Mouse (Mus musculus) kidney, postnatal 4 days (tissue): ENCODE measurements around the gene Ceacam1.
"Not testable (repeated sequence)": the region's sequence is repeated elsewhere in the genome, so short reads cannot be mapped to it uniquely, and the experiment has no call there.

ENCODE experiments used
- DNase-seq, 2 experiments: peaks; one replicate each; pipeline ENCODE4 v3.0.0; 2021; ENCODE audit warnings: mixed read lengths in 2 of 2

The Ceacam1 gene

GRCm38 (mm10) chr7:25439978-25440815, 37.2 kb downstream of the Ceacam1 start:
- peak; percentile 20 to 43 for DNase-seq

GRCm38 (mm10) chr7:25439124-25439822, 38.1 kb downstream of the Ceacam1 start:
- no peak for DNase-seq

GRCm38 (mm10) chr7:25436704-25437103, 40.7 kb downstream of the Ceacam1 start:
- DNase-seq: no peak

GRCm38 (mm10) chr7:25436226-25436625, 41.2 kb downstream of the Ceacam1 start:
- DNase-seq: peak in 1 of 2 experiments; percentile 18

GRCm38 (mm10) chr7:25435546-25435851, 41.9 kb downstream of the Ceacam1 start:
- DNase-seq: no peak

- peak in 1 of 2 experiments; percentile 14 for DNase-seq
Measured at GRCm38 (mm10) chr7:25434654-25435545, 42.5 kb downstream of the Ceacam1 start.

- DNase-seq: no peak
Measured at GRCm38 (mm10) chr7:25433781-25434560, 43.4 kb downstream of the Ceacam1 start.

GRCm38 (mm10) chr7:25433007-25433541, 44.3 kb downstream of the Ceacam1 start:
- DNase-seq: peak in 1 of 2 experiments; percentile 21

GRCm38 (mm10) chr7:25432381-25432780, 45.0 kb downstream of the Ceacam1 start:
- no peak for DNase-seq

GRCm38 (mm10) chr7:25429886-25430784, 47.3 kb downstream of the Ceacam1 start:
- DNase-seq: no peak

- DNase-seq: no peak
Measured at GRCm38 (mm10) chr7:25428321-25428720, 49.1 kb downstream of the Ceacam1 start.

GRCm38 (mm10) chr7:25427144-25427543, 50.3 kb downstream of the Ceacam1 start:
- DNase-seq: no peak

- not testable (repeated sequence) for DNase-seq
Measured at GRCm38 (mm10) chr7:25426380-25426779, 51.0 kb downstream of the Ceacam1 start.

GRCm38 (mm10) chr7:25424429-25424828, 53.0 kb downstream of the Ceacam1 start:
- DNase-seq: peak; percentile 85

GRCm38 (mm10) chr7:25422286-25422841, 55.0 kb downstream of the Ceacam1 start:
- DNase-seq: no peak

GRCm38 (mm10) chr7:25419943-25420342, 57.5 kb downstream of the Ceacam1 start:
- DNase-seq: no peak

- DNase-seq: no peak
Measured at GRCm38 (mm10) chr7:25419536-25419935, 57.9 kb downstream of the Ceacam1 start.

- DNase-seq: peak; percentile 66
Measured at GRCm38 (mm10) chr7:25417597-25417996, 59.8 kb downstream of the Ceacam1 start.

- no peak for DNase-seq
Measured at GRCm38 (mm10) chr7:25412833-25413441, 64.5 kb downstream of the Ceacam1 start, which contains the start of gene Cxcl17. Gene Cxcl17, minus strand, starts transcription at chr7:25412886.

- no peak for DNase-seq
Measured at GRCm38 (mm10) chr7:25411861-25412260, 65.5 kb downstream of the Ceacam1 start.
